Mouse (Mus musculus): ENCODE measurements at regions not wholly inside any gene's neighbourhood (a gene's known extent, or its start where the extent isn't known, plus 50 kb on each side); places are given as distances from the start of the nearest gene placed in this dataset.

GRCm38 (mm10) chr9:33814739-33815368 lies 670.8 kb upstream of the Kirrel3 start:
- Histone ChIP-seq H3K4me1 (ENCODE audit: control insufficient read depth, insufficient read depth, low read length) (no peaks in the 10 kb centered on the region), H3K27me3 (replicated peaks; ENCODE audit: control insufficient read depth, insufficient read depth, low read length) (no peaks in the 10 kb centered on the region), H3K4me3 (ENCODE audit: insufficient read depth, low read depth, low read length) (no peak overlapping the region), H3K36me3 (ENCODE audit: control insufficient read depth, insufficient read depth, low read length) (no peaks in the 10 kb centered on the region), H3K27ac (ENCODE audit: insufficient read depth, low read depth, low read length) (no peak overlapping the region)
- peak; percentile 28 for DNase-seq
- 34% methylated on average over 5 of the region's 5 CpGs for WGBS
- TF ChIP-seq POLR2A (IDR thresholded peaks at IDR 0.05; ENCODE audit: low read depth, low read length) (no peak), CTCF (conservative IDR thresholded peaks at IDR 0.05; ENCODE audit: insufficient read depth, insufficient read length, low read depth, low read length) (no peak)

- H3K36me3 ChIP-seq (ENCODE audit: control insufficient read depth, insufficient read depth, low read length), result no peaks in the 10 kb centered on the region
- TF ChIP-seq POLR2A (IDR thresholded peaks at IDR 0.05; ENCODE audit: low read depth, low read length) (no peak), CTCF (conservative IDR thresholded peaks at IDR 0.05; ENCODE audit: insufficient read depth, insufficient read length, low read depth, low read length) (no peak)
- H3K27ac ChIP-seq (ENCODE audit: insufficient read depth, low read depth, low read length), result no peak overlapping the region
- 69% methylated on average over 9 of the region's 9 CpGs for WGBS
- DNase-seq, result no peak
- no peaks in the 10 kb centered on the region for H3K4me1 ChIP-seq (ENCODE audit: control insufficient read depth, insufficient read depth, low read length)
- H3K27me3 ChIP-seq (replicated peaks; ENCODE audit: control insufficient read depth, insufficient read depth, low read length), result no peaks in the 10 kb centered on the region
- no peak overlapping the region for H3K4me3 ChIP-seq (ENCODE audit: insufficient read depth, low read depth, low read length)
These were observed 662.9 kb upstream of the Kirrel3 start for GRCm38 (mm10) chr9:33822574-33823394.

- Histone ChIP-seq H3K4me3 (ENCODE audit: insufficient read depth, low read depth, low read length) (no peak overlapping the region), H3K4me1 (ENCODE audit: control insufficient read depth, insufficient read depth, low read length) (no peaks in the 10 kb centered on the region), H3K27me3 (replicated peaks; ENCODE audit: control insufficient read depth, insufficient read depth, low read length) (no peaks in the 10 kb centered on the region), H3K27ac (ENCODE audit: insufficient read depth, low read depth, low read length) (no peak overlapping the region), H3K36me3 (ENCODE audit: control insufficient read depth, insufficient read depth, low read length) (no peaks in the 10 kb centered on the region)
- no peak for DNase-seq
- TF ChIP-seq POLR2A (IDR thresholded peaks at IDR 0.05; ENCODE audit: low read depth, low read length) (no peak), CTCF (conservative IDR thresholded peaks at IDR 0.05; ENCODE audit: insufficient read depth, insufficient read length, low read depth, low read length) (no peak)
- 81% methylated on average over 4 of the region's 4 CpGs for WGBS
These were observed 659.6 kb upstream of the Kirrel3 start for GRCm38 (mm10) chr9:33826116-33826515.

- 78% methylated on average over 2 of the region's 2 CpGs for WGBS
- Histone ChIP-seq H3K4me1 (ENCODE audit: control insufficient read depth, insufficient read depth, low read length) (no peaks in the 10 kb centered on the region), H3K27me3 (replicated peaks; ENCODE audit: control insufficient read depth, insufficient read depth, low read length) (no peaks in the 10 kb centered on the region), H3K4me3 (ENCODE audit: insufficient read depth, low read depth, low read length) (no peak overlapping the region), H3K27ac (ENCODE audit: insufficient read depth, low read depth, low read length) (no peak overlapping the region), H3K36me3 (ENCODE audit: control insufficient read depth, insufficient read depth, low read length) (no peaks in the 10 kb centered on the region)
- no peak for TF ChIP-seq CTCF (conservative IDR thresholded peaks at IDR 0.05; ENCODE audit: insufficient read depth, insufficient read length, low read depth, low read length)
- TF ChIP-seq POLR2A (IDR thresholded peaks at IDR 0.05; ENCODE audit: low read depth, low read length), result no peak
- DNase-seq, result no peak
These were observed 658.3 kb upstream of the Kirrel3 start for GRCm38 (mm10) chr9:33827409-33827808.

- 79% methylated on average over 1 of the region's 1 CpGs for WGBS
- no peak for DNase-seq
These were observed 647.9 kb upstream of the Kirrel3 start for GRCm38 (mm10) chr9:33837666-33838380.

GRCm38 (mm10) chr9:33849623-33850022 lies 636.1 kb upstream of the Kirrel3 start:
- Histone ChIP-seq H3K4me1 (ENCODE audit: control insufficient read depth, insufficient read depth, low read length) (no peaks in the 10 kb centered on the region), H3K27ac (ENCODE audit: insufficient read depth, low read depth, low read length) (no peak overlapping the region), H3K27me3 (replicated peaks; ENCODE audit: control insufficient read depth, insufficient read depth, low read length) (no peaks in the 10 kb centered on the region), H3K36me3 (ENCODE audit: control insufficient read depth, insufficient read depth, low read length) (no peaks in the 10 kb centered on the region), H3K4me3 (ENCODE audit: insufficient read depth, low read depth, low read length) (no peak overlapping the region)
- 86% methylated on average over 5 of the region's 5 CpGs for WGBS
- TF ChIP-seq POLR2A (IDR thresholded peaks at IDR 0.05; ENCODE audit: low read depth, low read length), result no peak
- DNase-seq, result no peak

More at GRCm38 (mm10) chr9:33837666-33838380, 647.9 kb upstream of the Kirrel3 start:
- no peak overlapping the region for H3K4me3 ChIP-seq (ENCODE audit: insufficient read depth, low read depth, low read length)
- TF ChIP-seq POLR2A (IDR thresholded peaks at IDR 0.05; ENCODE audit: low read depth, low read length) (no peak), CTCF (conservative IDR thresholded peaks at IDR 0.05; ENCODE audit: insufficient read depth, insufficient read length, low read depth, low read length) (no peak)
- no peaks in the 10 kb centered on the region for H3K36me3 ChIP-seq (ENCODE audit: control insufficient read depth, insufficient read depth, low read length)
- no peaks in the 10 kb centered on the region for H3K27me3 ChIP-seq (replicated peaks; ENCODE audit: control insufficient read depth, insufficient read depth, low read length)
- H3K4me1 ChIP-seq (ENCODE audit: control insufficient read depth, insufficient read depth, low read length), result no peaks in the 10 kb centered on the region
- no peak overlapping the region for H3K27ac ChIP-seq (ENCODE audit: insufficient read depth, low read depth, low read length)

GRCm38 (mm10) chr9:33850024-33850423 lies 635.7 kb upstream of the Kirrel3 start:
- 85% methylated on average over 7 of the region's 7 CpGs for WGBS
- no peak for DNase-seq

More at GRCm38 (mm10) chr9:33850024-33850423, 635.7 kb upstream of the Kirrel3 start:
- H3K27ac ChIP-seq (ENCODE audit: insufficient read depth, low read depth, low read length), result no peak overlapping the region
- no peaks in the 10 kb centered on the region for H3K36me3 ChIP-seq (ENCODE audit: control insufficient read depth, insufficient read depth, low read length)
- TF ChIP-seq CTCF (conservative IDR thresholded peaks at IDR 0.05; ENCODE audit: insufficient read depth, insufficient read length, low read depth, low read length) (no peak), POLR2A (IDR thresholded peaks at IDR 0.05; ENCODE audit: low read depth, low read length) (no peak)
- no peak overlapping the region for H3K4me3 ChIP-seq (ENCODE audit: insufficient read depth, low read depth, low read length)
- no peaks in the 10 kb centered on the region for H3K27me3 ChIP-seq (replicated peaks; ENCODE audit: control insufficient read depth, insufficient read depth, low read length)
- no peaks in the 10 kb centered on the region for H3K4me1 ChIP-seq (ENCODE audit: control insufficient read depth, insufficient read depth, low read length)
